Mouse (Mus musculus) c-Kit-positive CD71-positive TER-119-positive erythroid progenitor cells, embryonic 14.5 days (primary cell): ENCODE measurements at regions not wholly inside any gene's neighbourhood (a gene's known extent, or its start where the extent isn't known, plus 50 kb on each side); places are given as distances from the start of the nearest gene placed in this dataset.

Experiments used
- DNase-seq: peaks from one replicate; pipeline ENCODE4 v3.0.0-alpha.2; 2013; ENCODE audit warnings: low spot score

- peak; percentile 77 for DNase-seq
Observed at GRCm38 (mm10) chr10:43791525-43792021, 110.0 kb downstream of the Qrsl1 start.

GRCm38 (mm10) chr10:43792618-43793017 is 108.9 kb downstream of the Qrsl1 start:
- peak; percentile 9 for DNase-seq

- no peak for DNase-seq
Observed at GRCm38 (mm10) chr10:43794587-43794986, 107.0 kb downstream of the Qrsl1 start.

GRCm38 (mm10) chr10:43800077-43800476 is 101.5 kb downstream of the Qrsl1 start:
- DNase-seq, result no peak

- no peak for DNase-seq
Observed at GRCm38 (mm10) chr10:43815291-43815690, 86.3 kb downstream of the Qrsl1 start.

- DNase-seq, result no peak
Observed at GRCm38 (mm10) chr10:43817522-43818198, 83.9 kb downstream of the Qrsl1 start.

GRCm38 (mm10) chr10:43818623-43819022 is 82.9 kb downstream of the Qrsl1 start:
- no peak for DNase-seq

- no peak for DNase-seq
Observed at GRCm38 (mm10) chr10:43819434-43819833, 82.1 kb downstream of the Qrsl1 start.

- DNase-seq, result no peak
Observed at GRCm38 (mm10) chr10:43822615-43823014, 78.9 kb downstream of the Qrsl1 start.

GRCm38 (mm10) chr10:43824009-43824408 is 77.5 kb downstream of the Qrsl1 start:
- DNase-seq, result no peak
